ENCODE assay signal across 8 mouse cellular contexts in genomic region chr8:83665969-83666865, GRCm38 (mm10). TPM values are rescaled to one million over a fixed set of nuclear protein-coding genes. Genes with fewer than 3 reads are reported as not detected.
A peak's percentile ranks its signal among the peaks of the same experiment; 100 is the strongest.
DNase-seq lines count a peak whose midpoint lies in the region; ATAC-seq lines count a peak whose summit lies in the region.

Gene Ptger1, plus strand, starts transcription at chr8:83666678.

- intact Hi-C loops in heart, postnatal 10 days (cut with DNase I), result no loop called here

- no peak for ATAC-seq in neural tube, embryonic 15.5 days (ENCODE audit: low FRiP score)
- no peak for ATAC-seq in forebrain, embryonic 11.5 days (replicated peaks; ENCODE audit: low FRiP score)
- peak; percentile 61 for ATAC-seq in stomach, embryonic 16.5 days (ENCODE audit: insufficient read depth, low FRiP score)

- 40% methylated on average over 14 of the region's 14 CpGs for WGBS in neural tube, embryonic 15.5 days
- 44% methylated on average over 14 of the region's 14 CpGs for WGBS in forebrain, embryonic 11.5 days
- WGBS in stomach, embryonic 16.5 days, result 13% methylated on average over 14 of the region's 14 CpGs

- H3K4me1 ChIP-seq in neural tube, embryonic 15.5 days, result peaks cover 56% of the 10 kb centered on the region
- peaks cover 14% of the 10 kb centered on the region for H3K4me1 ChIP-seq in forebrain, embryonic 11.5 days (replicated peaks; ENCODE audit: control insufficient read depth, insufficient read depth, low read length)
- H3K4me1 ChIP-seq in stomach, embryonic 16.5 days (ENCODE audit: control insufficient read depth, insufficient read depth, low read length), result peaks cover 66% of the 10 kb centered on the region

- H3K9me3 ChIP-seq in neural tube, embryonic 15.5 days (replicated peaks), result no peaks in the 10 kb centered on the region
- no peaks in the 10 kb centered on the region for H3K9me3 ChIP-seq in forebrain, embryonic 11.5 days (ENCODE audit: control insufficient read depth, low read length)
- H3K9me3 ChIP-seq in stomach, embryonic 16.5 days (replicated peaks; ENCODE audit: control insufficient read depth, low read length), result no peaks in the 10 kb centered on the region

- no peaks in the 10 kb centered on the region for H3K27me3 ChIP-seq in neural tube, embryonic 15.5 days (replicated peaks)
- peaks cover 2% of the 10 kb centered on the region; the same call in 1 of the 2 replicates for H3K27me3 ChIP-seq in forebrain, embryonic 11.5 days (ENCODE audit: control insufficient read depth, insufficient read depth, low read length)
- no peaks in the 10 kb centered on the region for H3K27me3 ChIP-seq in stomach, embryonic 16.5 days (ENCODE audit: control insufficient read depth, insufficient read depth, low read length)

- H3K4me2 ChIP-seq in neural tube, embryonic 15.5 days, result no peak within 1 kb of the TSS
- no peak within 1 kb of the TSS for H3K4me2 ChIP-seq in forebrain, embryonic 11.5 days (ENCODE audit: low read depth, low read length, severe bottlenecking)
- peak within 1 kb of the TSS; percentile 61 for H3K4me2 ChIP-seq in stomach, embryonic 16.5 days (ENCODE audit: low read depth, low read length)

- H3K9ac ChIP-seq in neural tube, embryonic 15.5 days (replicated peaks), result no peak within 1 kb of the TSS
- H3K9ac ChIP-seq in forebrain, embryonic 11.5 days (ENCODE audit: low read length), result no peak within 1 kb of the TSS
- H3K9ac ChIP-seq in stomach, embryonic 16.5 days (ENCODE audit: low read length), result peak within 1 kb of the TSS; percentile 52

- H3K4me3 ChIP-seq in neural tube, embryonic 15.5 days (replicated peaks), result no peak within 1 kb of the TSS
- H3K4me3 ChIP-seq in forebrain, embryonic 11.5 days (ENCODE audit: low read depth, low read length), result no peak within 1 kb of the TSS
- peak within 1 kb of the TSS; percentile 20 for H3K4me3 ChIP-seq in stomach, embryonic 16.5 days (replicated peaks; ENCODE audit: low read length)

- peaks cover 22% of the 10 kb centered on the region for H3K36me3 ChIP-seq in neural tube, embryonic 15.5 days
- H3K36me3 ChIP-seq in forebrain, embryonic 11.5 days (ENCODE audit: control insufficient read depth, insufficient read depth, low read length), result no peaks in the 10 kb centered on the region; the same call in 1 of the 2 replicates
- H3K36me3 ChIP-seq in stomach, embryonic 16.5 days (ENCODE audit: control insufficient read depth, insufficient read depth, low read length), result peaks cover 15% of the 10 kb centered on the region; the same call in 1 of the 2 replicates

- no peak within 1 kb of the TSS for H3K27ac ChIP-seq in neural tube, embryonic 15.5 days (replicated peaks)
- H3K27ac ChIP-seq in forebrain, embryonic 11.5 days (ENCODE audit: low read depth, low read length), result no peak within 1 kb of the TSS
- H3K27ac ChIP-seq in stomach, embryonic 16.5 days (ENCODE audit: low read length), result peak within 1 kb of the TSS; percentile 91

- DNase-seq in neural tube, embryonic 10.5 days (ENCODE audit: extremely low spot score, low spot score), result peak; percentile 18
- DNase-seq in forebrain, embryonic 11.5 days (ENCODE audit: low spot score), result peak; percentile 61
- peak; percentile 67 to 73 for DNase-seq in heart, postnatal 10 days
- peak; percentile 63 to 71 for DNase-seq in kidney, postnatal 36 days
- no peak for DNase-seq in adipocyte (ENCODE audit: low spot score)
- no peak for DNase-seq in left cerebral cortex, adult 8-10 months (ENCODE audit: low spot score in 2 of 2)

RNA-seq across cellular contexts. Expression of gene Ptger1, which starts in this region (rescaled TPM):
- 0.95 and 1.00 TPM in 2 replicates for polyA plus RNA-seq in neural tube, embryonic 15.5 days (2015; fragmentation: Nextera tagmentation; extraction: Ambion mirVana)
- polyA plus RNA-seq in forebrain, embryonic 11.5 days (2014; fragmentation: Nextera tagmentation; extraction: Ambion mirVana), result 0.47 and 0.60 TPM in 2 replicates
- total RNA-seq in heart, postnatal 10 days (2021), result under 1 TPM; 0.20 to 0.53 TPM
- 5.7 and 6.3 TPM in 2 replicates for polyA plus RNA-seq in stomach, embryonic 16.5 days (2015; fragmentation: Nextera tagmentation; extraction: Ambion mirVana)
- 1 to 10 TPM in 3 of 4 experiments, under 1 TPM in 1; 0.83 to 1.5 (median 1.3) TPM for total RNA-seq in left cerebral cortex, adult 8-10 months (2022)

Comparison
In these comparisons a context has a peak if more than half of its experiments do, and no peak if none do; other contexts are left out.
1. Peak in DNase-seq in forebrain, embryonic 11.5 days; RNA of the gene not detected or under 1 TPM.
2. Peak in DNase-seq in heart, postnatal 10 days; RNA of the gene not detected or under 1 TPM.
3. DNase-seq: peak in neural tube, embryonic 10.5 days (single experiment) and kidney, postnatal 36 days (2 of 2); none in adipocyte (single experiment) and left cerebral cortex, adult 8-10 months (0 of 2).